Mouse (Mus musculus): Measurements from ENCODE around the gene Fpgs. TPM values are rescaled to one million over a fixed set of nuclear protein-coding genes. Genes with fewer than 3 reads are reported as not detected.

Gene Fpgs
- polyA plus RNA-seq, 1 experiment, result 33.7 TPM

GRCm38 (mm10) chr2:32711301-32712056 lies 7.5 kb upstream of the Fpgs start:
- no peak for TF ChIP-seq CTCF (IDR thresholded peaks at IDR 0.05; ENCODE audit: borderline replicate concordance, extremely low read depth, insufficient read depth, insufficient read length)
- no peak for TF ChIP-seq POLR2A (IDR thresholded peaks at IDR 0.05; ENCODE audit: borderline replicate concordance, extremely low read depth, insufficient read depth, insufficient read length, poor library complexity, severe bottlenecking)
- DNase-seq (ENCODE audit: low read depth), result no peak

- no peak for TF ChIP-seq CTCF (IDR thresholded peaks at IDR 0.05; ENCODE audit: borderline replicate concordance, extremely low read depth, insufficient read depth, insufficient read length)
- TF ChIP-seq POLR2A (IDR thresholded peaks at IDR 0.05; ENCODE audit: borderline replicate concordance, extremely low read depth, insufficient read depth, insufficient read length, poor library complexity, severe bottlenecking), result no peak
- DNase-seq (ENCODE audit: low read depth), result no peak
Observed at GRCm38 (mm10) chr2:32710425-32710824, 6.5 kb upstream of the Fpgs start.

GRCm38 (mm10) chr2:32709521-32710137 lies 5.7 kb upstream of the Fpgs start:
- no peak for DNase-seq (ENCODE audit: low read depth)
- TF ChIP-seq POLR2A (IDR thresholded peaks at IDR 0.05; ENCODE audit: borderline replicate concordance, extremely low read depth, insufficient read depth, insufficient read length, poor library complexity, severe bottlenecking), result no peak
- TF ChIP-seq CTCF (IDR thresholded peaks at IDR 0.05; ENCODE audit: borderline replicate concordance, extremely low read depth, insufficient read depth, insufficient read length), result no peak

- TF ChIP-seq POLR2A (IDR thresholded peaks at IDR 0.05; ENCODE audit: borderline replicate concordance, extremely low read depth, insufficient read depth, insufficient read length, poor library complexity, severe bottlenecking) (no peak), CTCF (IDR thresholded peaks at IDR 0.05; ENCODE audit: borderline replicate concordance, extremely low read depth, insufficient read depth, insufficient read length) (peak; percentile 88)
- peak; percentile 80 for DNase-seq (ENCODE audit: low read depth)
Observed at GRCm38 (mm10) chr2:32708643-32709042, 4.7 kb upstream of the Fpgs start.

GRCm38 (mm10) chr2:32706971-32707370 lies 3.0 kb upstream of the Fpgs start:
- DNase-seq (ENCODE audit: low read depth), result no peak

GRCm38 (mm10) chr2:32705018-32705417 lies 1.1 kb upstream of the Fpgs start:
- DNase-seq (ENCODE audit: low read depth), result no peak
- TF ChIP-seq CTCF (IDR thresholded peaks at IDR 0.05; ENCODE audit: borderline replicate concordance, extremely low read depth, insufficient read depth, insufficient read length) (no peak), POLR2A (IDR thresholded peaks at IDR 0.05; ENCODE audit: borderline replicate concordance, extremely low read depth, insufficient read depth, insufficient read length, poor library complexity, severe bottlenecking) (no peak)

More at GRCm38 (mm10) chr2:32706971-32707370, 3.0 kb upstream of the Fpgs start:
- TF ChIP-seq CTCF (IDR thresholded peaks at IDR 0.05; ENCODE audit: borderline replicate concordance, extremely low read depth, insufficient read depth, insufficient read length), result no peak

- DNase-seq (ENCODE audit: low read depth), result no peak
- no peak for TF ChIP-seq POLR2A (IDR thresholded peaks at IDR 0.05; ENCODE audit: borderline replicate concordance, extremely low read depth, insufficient read depth, insufficient read length, poor library complexity, severe bottlenecking)
- TF ChIP-seq CTCF (IDR thresholded peaks at IDR 0.05; ENCODE audit: borderline replicate concordance, extremely low read depth, insufficient read depth, insufficient read length), result no peak
Observed at GRCm38 (mm10) chr2:32703046-32703445, 899 bp downstream of the Fpgs start.

GRCm38 (mm10) chr2:32700966-32701743 lies 2.8 kb downstream of the Fpgs start:
- no peak for DNase-seq (ENCODE audit: low read depth)
- TF ChIP-seq POLR2A (IDR thresholded peaks at IDR 0.05; ENCODE audit: borderline replicate concordance, extremely low read depth, insufficient read depth, insufficient read length, poor library complexity, severe bottlenecking), result no peak

- DNase-seq (ENCODE audit: low read depth), result no peak
- no peak for TF ChIP-seq CTCF (IDR thresholded peaks at IDR 0.05; ENCODE audit: borderline replicate concordance, extremely low read depth, insufficient read depth, insufficient read length)
- TF ChIP-seq POLR2A (IDR thresholded peaks at IDR 0.05; ENCODE audit: borderline replicate concordance, extremely low read depth, insufficient read depth, insufficient read length, poor library complexity, severe bottlenecking), result no peak
Observed at GRCm38 (mm10) chr2:32699680-32700079, 4.3 kb downstream of the Fpgs start.

GRCm38 (mm10) chr2:32694691-32695090 lies 9.3 kb downstream of the Fpgs start:
- TF ChIP-seq POLR2A (IDR thresholded peaks at IDR 0.05; ENCODE audit: borderline replicate concordance, extremely low read depth, insufficient read depth, insufficient read length, poor library complexity, severe bottlenecking) (no peak), CTCF (IDR thresholded peaks at IDR 0.05; ENCODE audit: borderline replicate concordance, extremely low read depth, insufficient read depth, insufficient read length) (no peak)

GRCm38 (mm10) chr2:32693823-32694411 lies 10.0 kb downstream of the Fpgs start:
- TF ChIP-seq CTCF (IDR thresholded peaks at IDR 0.05; ENCODE audit: borderline replicate concordance, extremely low read depth, insufficient read depth, insufficient read length), result peak; percentile 92
- TF ChIP-seq POLR2A (IDR thresholded peaks at IDR 0.05; ENCODE audit: borderline replicate concordance, extremely low read depth, insufficient read depth, insufficient read length, poor library complexity, severe bottlenecking), result peak; percentile 79
- peak; percentile 99 for DNase-seq (ENCODE audit: low read depth)

More at GRCm38 (mm10) chr2:32694691-32695090, 9.3 kb downstream of the Fpgs start:
- no peak for DNase-seq (ENCODE audit: low read depth)

All from brain, embryonic 14.5 days (tissue).